Mouse (Mus musculus) lung, adult 2 months (tissue): ENCODE data around the gene Khk.
A peak's percentile ranks its signal among the peaks of the same experiment; 100 is the strongest.

ENCODE experiments used
- CTCF ChIP-seq: fragments of 200-500 bp; IDR thresholded peaks from 2 replicates; pipeline ENCODE4 v1.5.1; 2011; ENCODE audit warnings: mild to moderate bottlenecking, low read length, control low read depth; ENCODE audit not compliant: insufficient read depth
- POLR2A ChIP-seq: fragments of 200-500 bp; IDR thresholded peaks from 2 replicates; pipeline ENCODE4 v1.6.1; 2011; ENCODE audit warnings: low read depth, mild to moderate bottlenecking, control low read depth, low read length, borderline replicate concordance; ENCODE audit errors: extremely low read depth

DNA sequence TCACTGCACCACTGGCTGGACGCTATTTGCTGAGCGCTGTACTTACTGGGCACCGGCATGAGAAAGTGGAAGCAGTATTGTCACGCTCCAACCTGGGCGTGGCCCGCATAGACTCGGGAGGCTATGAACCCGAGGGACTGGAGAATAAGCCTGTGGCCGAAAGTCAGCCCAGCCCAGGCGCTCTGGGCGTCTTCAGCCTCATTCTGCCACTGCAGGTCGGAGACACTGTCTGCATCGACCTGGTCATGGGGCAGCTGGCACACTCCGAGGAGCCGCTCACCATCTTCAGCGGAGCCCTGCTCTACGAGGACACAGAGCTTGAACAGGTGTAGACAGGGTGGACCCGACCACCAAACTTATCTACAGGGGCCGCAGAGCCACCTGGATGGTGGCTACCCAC, 610 bp upstream of the Khk start:
- no peak for TF ChIP-seq CTCF
- peak; percentile 15; the same call in 1 of the 2 replicates for TF ChIP-seq POLR2A
